Mouse (Mus musculus) T-helper 17 cell (primary cell): ENCODE measurements at regions not wholly inside any gene's neighbourhood (a gene's known extent, or its start where the extent isn't known, plus 50 kb on each side); places are given as distances from the start of the nearest gene placed in this dataset.
"Not testable (repeated sequence)": the region's sequence is repeated elsewhere in the genome, so short reads cannot be mapped to it uniquely, and the experiment has no call there.

ENCODE experiments used
- in situ Hi-C, 2 experiments: fragments of 300-600 bp; cut with MboI, MseI; formaldehyde crosslinking; loops; 1 replicate in 1 of 2; 2 replicates in 1 of 2; pipeline ENCODE4 v1.15.1; 2025; ENCODE audit warnings: high pct_unique_total_duplicates in 2 of 2

GRCm38 (mm10) chr15:14815556-14815955 is 1642.1 kb upstream of the Cdh6 start:
- in situ Hi-C loops, result loop anchor here in 1 of 2 experiments (10.0 kb wide), 1 partner anchor 419 kb away; no protein-coding TSS in a partner anchor

- in situ Hi-C loops, result no loop called here
Measured at GRCm38 (mm10) chr15:14806849-14807248, 1633.4 kb upstream of the Cdh6 start.

DNA sequence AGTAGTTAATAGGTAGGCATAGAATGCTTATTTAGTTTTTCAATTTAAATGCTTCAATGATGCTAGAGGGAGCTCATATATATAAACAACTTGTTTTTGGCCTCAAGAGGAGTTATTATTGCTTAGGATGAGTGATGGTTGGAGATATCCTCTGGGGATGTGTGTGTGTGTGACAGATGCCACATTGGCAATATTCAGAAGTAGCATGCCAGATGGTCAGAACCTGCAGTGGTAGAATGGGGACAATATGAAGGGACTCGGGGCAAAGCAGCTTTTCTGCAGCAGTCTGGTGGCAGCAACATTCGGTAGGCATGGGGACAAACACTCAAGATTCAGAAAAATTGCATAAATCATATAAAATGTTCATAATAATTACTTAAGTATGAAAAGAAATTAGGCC is 1621.7 kb upstream of the Cdh6 start:
- in situ Hi-C loops, result no loop called here

DNA sequence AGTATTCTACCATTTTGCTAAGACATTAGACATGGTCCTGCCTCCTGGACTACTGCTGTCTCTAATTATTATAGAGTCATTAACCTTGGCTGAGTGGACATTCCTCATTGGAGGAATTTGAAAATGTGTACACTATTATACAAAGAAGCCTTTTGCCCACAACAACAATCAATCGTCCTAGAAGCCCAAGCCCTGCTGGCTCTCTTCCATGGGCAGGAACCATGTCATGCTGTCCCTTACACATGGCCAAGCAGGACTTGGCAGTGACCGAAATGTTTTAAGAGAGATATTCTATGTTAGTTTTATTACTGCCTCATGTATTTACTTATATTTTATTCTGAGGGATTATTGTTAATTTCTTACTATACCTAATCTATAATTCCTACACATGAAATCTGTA is 1607.3 kb upstream of the Cdh6 start:
- in situ Hi-C loops, result no loop called here

GRCm38 (mm10) chr15:14741733-14742132 is 1568.3 kb upstream of the Cdh6 start:
- in situ Hi-C loops, result no loop called here

GRCm38 (mm10) chr15:14697925-14698324 is 1524.5 kb upstream of the Cdh6 start:
- in situ Hi-C loops, result not testable (repeated sequence)

DNA sequence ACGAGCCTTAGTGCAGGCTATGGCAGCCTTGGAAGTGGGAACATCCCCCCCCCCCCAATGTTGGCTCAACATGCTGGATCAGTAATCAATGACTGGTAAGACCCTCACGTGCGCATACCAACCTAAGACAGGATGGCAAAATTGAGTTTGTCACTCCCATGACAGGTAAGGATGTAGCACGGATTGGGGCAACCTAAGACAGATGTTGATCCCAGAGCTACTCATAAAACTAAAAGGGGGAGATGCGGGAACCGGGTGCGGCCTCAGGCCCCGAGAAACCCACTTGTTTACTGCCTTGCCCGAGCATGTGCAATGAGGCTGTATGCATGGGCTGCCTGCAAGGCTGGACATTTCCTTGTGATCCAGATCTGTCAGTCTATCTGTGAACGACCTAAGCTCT is 1523.0 kb upstream of the Cdh6 start:
- in situ Hi-C loops, result no loop called here

GRCm38 (mm10) chr15:14689141-14689540 is 1515.7 kb upstream of the Cdh6 start:
- in situ Hi-C loops, result no loop called here

DNA sequence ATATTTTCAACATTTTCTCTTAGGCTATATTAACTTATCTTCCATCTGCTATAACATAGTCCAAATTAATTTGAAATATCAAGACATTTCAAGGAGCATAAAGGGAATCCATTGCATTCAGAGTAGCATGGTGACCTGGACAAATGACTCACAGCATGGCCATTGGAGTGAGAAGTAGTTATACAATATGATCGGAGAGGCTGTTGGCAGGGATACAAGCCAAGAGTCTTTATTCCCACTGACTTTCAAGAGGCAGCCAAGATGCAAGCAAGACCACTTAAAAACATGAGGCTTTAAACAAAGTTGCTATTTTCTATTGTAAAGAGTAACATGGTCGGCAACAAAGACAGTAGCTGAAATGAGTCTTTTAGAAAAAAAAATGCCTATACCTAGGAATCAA is 1468.8 kb upstream of the Cdh6 start:
- in situ Hi-C loops, result no loop called here

GRCm38 (mm10) chr15:14628523-14628922 is 1455.0 kb upstream of the Cdh6 start:
- in situ Hi-C loops, result no loop called here

DNA sequence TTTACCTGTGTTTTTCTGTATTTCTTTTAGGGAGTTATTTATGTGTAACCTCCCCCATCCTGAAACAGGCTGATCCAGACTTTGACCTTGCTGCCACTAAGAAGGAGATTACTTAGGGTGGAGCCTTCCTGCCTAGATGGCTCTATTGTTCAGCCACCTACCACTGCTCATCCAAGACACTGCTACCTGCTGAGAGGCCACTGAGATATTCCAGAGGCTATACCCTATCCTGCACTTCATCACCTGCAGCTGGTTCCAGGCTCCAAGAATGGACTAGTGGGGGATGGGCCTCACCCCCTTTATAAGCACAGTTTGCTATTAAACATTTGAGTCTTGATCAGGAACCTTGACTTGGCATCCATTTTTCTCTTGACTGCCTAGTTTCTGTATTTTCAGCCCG is 1433.2 kb upstream of the Cdh6 start:
- in situ Hi-C loops, result no loop called here
